Mouse (Mus musculus) neural tube, embryonic 11.5 days (tissue): Measurements from ENCODE around the gene Sik2. TPM values are rescaled to one million over a fixed set of nuclear protein-coding genes. Genes with fewer than 3 reads are reported as not detected.

Experiments used
- ATAC-seq: fragments of 200-750 bp; cut with Nextera tagmentation; 2 replicates; pipeline ENCODE4 v1.8.0; 2017; ENCODE audit warnings: moderate number of reproducible peaks, mild to moderate bottlenecking, moderate TSS enrichment, moderate library complexity; ENCODE audit not compliant: insufficient read depth, low FRiP score, low TSS enrichment
- DNase-seq: peaks from one replicate; pipeline ENCODE4 v3.0.0-alpha.2; 2015; ENCODE audit warnings: low spot score
- H3K27ac ChIP-seq: fragments of 300-500 bp; sonication (generic); 2 replicates; pipeline ENCODE4 v1.5.1; 2014; ENCODE audit warnings: low read depth, mild to moderate bottlenecking, low read length
- H3K27me3 ChIP-seq: fragments of 300-500 bp; sonication (generic); 2 replicates; pipeline ENCODE4 v1.6.1; 2014; ENCODE audit warnings: mild to moderate bottlenecking, low read length, mixed read lengths; ENCODE audit not compliant: control insufficient read depth, insufficient read depth
- H3K36me3 ChIP-seq: fragments of 300-500 bp; sonication (generic); 2 replicates; pipeline ENCODE4 v1.6.1; 2014; ENCODE audit warnings: mild to moderate bottlenecking, low read length, moderate library complexity, mixed read lengths; ENCODE audit not compliant: control insufficient read depth, insufficient read depth
- H3K4me1 ChIP-seq: fragments of 300-500 bp; sonication (generic); 2 replicates; pipeline ENCODE4 v1.6.1; 2014; ENCODE audit warnings: low read length, mixed read lengths; ENCODE audit not compliant: control insufficient read depth, insufficient read depth
- H3K4me2 ChIP-seq: fragments of 300-500 bp; sonication (generic); 2 replicates; pipeline ENCODE4 v1.6.1; 2014; ENCODE audit warnings: low read depth, mild to moderate bottlenecking, moderate library complexity
- H3K4me3 ChIP-seq: fragments of 300-500 bp; sonication (generic); 2 replicates; pipeline ENCODE4 v1.5.1; 2014; ENCODE audit warnings: low read depth, low read length
- H3K9ac ChIP-seq: fragments of 300-500 bp; sonication (generic); 2 replicates; pipeline ENCODE4 v1.6.1; 2014; ENCODE audit warnings: mild to moderate bottlenecking, low read length
- H3K9me3 ChIP-seq: fragments of 300-500 bp; sonication (generic); 2 replicates; pipeline ENCODE4 v1.6.1; 2016; ENCODE audit warnings: low read length; ENCODE audit not compliant: control insufficient read depth
- WGBS: fragments of 180-500 bp; shearing (Covaris S2); extraction: QIAGEN DNeasy Blood & Tissue Kit; methylation state at CpG from one replicate; pipeline ENCODE4 v1.1.7; 2014; 5-methylcytosine and 5-hydroxymethylcytosine counted together
- polyA plus RNA-seq: library from polyadenylated mRNA; unstranded; fragments of >200 nt; fragmentation: Nextera tagmentation; extraction: Ambion mirVana; gene quantifications from 2 replicates; pipeline ENCODE4 v1.2.1, GENCODE M21; 2014

Sik2 gene
- polyA plus RNA-seq, 1 experiment from 2014 or later = 12.4 TPM

GRCm38 (mm10) chr9:50857082-50857641, 151.7 kb downstream of the Sik2 start:
- peak overlapping the region; percentile 60 for H3K4me2 ChIP-seq
- H3K4me3 ChIP-seq = peak overlapping the region; percentile 96
- H3K36me3 ChIP-seq = peaks cover 9% of the 10 kb centered on the region; the same call in 1 of the 2 replicates
- peaks cover 10% of the 10 kb centered on the region for H3K4me1 ChIP-seq
- no peaks in the 10 kb centered on the region for H3K9me3 ChIP-seq
- DNase-seq (no peak), ATAC-seq (peak; percentile 80)
- H3K27me3 ChIP-seq = no peaks in the 10 kb centered on the region
- H3K27ac ChIP-seq = no peak overlapping the region
- peak overlapping the region; percentile 85 for H3K9ac ChIP-seq
- whole genome bisulfite sequencing = under 1% methylated on average over 46 of the region's 46 CpGs

GRCm38 (mm10) chr9:50856341-50857081, 152.4 kb downstream of the Sik2 start:
- DNase-seq (peak; percentile 94), ATAC-seq (peak; percentile 90)
- H3K9ac ChIP-seq = peak overlapping the region; percentile 85
- peak overlapping the region; percentile 60 for H3K4me2 ChIP-seq
- no peaks in the 10 kb centered on the region for H3K9me3 ChIP-seq
- WGBS = 1% methylated on average over 45 of the region's 45 CpGs
- H3K36me3 ChIP-seq = 0 out of 2 replicates have a peak, but pooled peaks cover 2% of the 10 kb centered on the region
- H3K27ac ChIP-seq = 0 out of 2 replicates have a peak overlapping the region, but pooled peaks have one; percentile 39
- H3K4me3 ChIP-seq = peak overlapping the region; percentile 96
- H3K4me1 ChIP-seq = peaks cover 10% of the 10 kb centered on the region
- H3K27me3 ChIP-seq = no peaks in the 10 kb centered on the region

- ATAC-seq = no peak
- peak overlapping the region; percentile 85; the same call in 1 of the 2 replicates for H3K9ac ChIP-seq
- peak overlapping the region; percentile 60 for H3K4me2 ChIP-seq
- H3K4me3 ChIP-seq = no peak overlapping the region; the same call in 1 of the 2 replicates
- 0 out of 2 replicates have a peak, but pooled peaks cover 2% of the 10 kb centered on the region for H3K36me3 ChIP-seq
- H3K9me3 ChIP-seq = no peaks in the 10 kb centered on the region
- DNase-seq = no peak
- H3K27me3 ChIP-seq = no peaks in the 10 kb centered on the region
- WGBS = 70% methylated on average over 5 of the region's 5 CpGs
- H3K4me1 ChIP-seq = peaks cover 10% of the 10 kb centered on the region
- no peak overlapping the region for H3K27ac ChIP-seq
Observed at GRCm38 (mm10) chr9:50855780-50856179, 153.1 kb downstream of the Sik2 start.

- Histone ChIP-seq H3K27ac (no peak overlapping the region), H3K27me3 (no peaks in the 10 kb centered on the region), H3K4me1 (peaks cover 10% of the 10 kb centered on the region), H3K9ac (no peak overlapping the region), H3K4me2 (no peak overlapping the region), H3K4me3 (no peak overlapping the region), H3K36me3 (0 out of 2 replicates have a peak, but pooled peaks cover 1% of the 10 kb centered on the region), H3K9me3 (no peaks in the 10 kb centered on the region)
- ATAC-seq (no peak), DNase-seq (no peak)
- 88% methylated on average over 5 of the region's 5 CpGs for WGBS
Observed at GRCm38 (mm10) chr9:50855133-50855766, 153.6 kb downstream of the Sik2 start.

DNA sequence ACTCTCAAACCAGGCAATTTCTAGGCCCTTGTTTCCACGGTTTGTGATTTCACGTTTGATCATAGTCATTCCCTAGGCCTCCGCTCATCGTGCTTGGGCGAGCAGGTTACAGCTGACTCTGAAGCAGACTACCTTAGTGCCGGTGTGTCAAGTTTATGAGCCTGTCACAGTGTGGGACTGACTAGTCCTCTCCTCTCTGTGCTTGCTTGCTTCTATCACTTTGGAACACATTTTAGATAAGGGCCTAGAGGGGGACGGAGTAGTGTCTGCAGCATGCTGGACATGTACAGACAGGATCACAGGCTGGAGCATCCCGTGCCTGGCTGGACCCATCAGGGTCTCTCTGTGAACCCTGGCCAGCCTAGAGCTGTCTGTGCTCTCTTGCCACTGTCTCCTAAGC, 154.5 kb downstream of the Sik2 start:
- 64% methylated on average over 8 of the region's 8 CpGs for WGBS
- Histone ChIP-seq H3K4me2 (no peak overlapping the region), H3K36me3 (no peaks in the 10 kb centered on the region), H3K9me3 (no peaks in the 10 kb centered on the region), H3K4me1 (peaks cover 10% of the 10 kb centered on the region), H3K9ac (no peak overlapping the region), H3K4me3 (no peak overlapping the region), H3K27ac (no peak overlapping the region), H3K27me3 (no peaks in the 10 kb centered on the region)
- DNase-seq (no peak), ATAC-seq (no peak)

DNA sequence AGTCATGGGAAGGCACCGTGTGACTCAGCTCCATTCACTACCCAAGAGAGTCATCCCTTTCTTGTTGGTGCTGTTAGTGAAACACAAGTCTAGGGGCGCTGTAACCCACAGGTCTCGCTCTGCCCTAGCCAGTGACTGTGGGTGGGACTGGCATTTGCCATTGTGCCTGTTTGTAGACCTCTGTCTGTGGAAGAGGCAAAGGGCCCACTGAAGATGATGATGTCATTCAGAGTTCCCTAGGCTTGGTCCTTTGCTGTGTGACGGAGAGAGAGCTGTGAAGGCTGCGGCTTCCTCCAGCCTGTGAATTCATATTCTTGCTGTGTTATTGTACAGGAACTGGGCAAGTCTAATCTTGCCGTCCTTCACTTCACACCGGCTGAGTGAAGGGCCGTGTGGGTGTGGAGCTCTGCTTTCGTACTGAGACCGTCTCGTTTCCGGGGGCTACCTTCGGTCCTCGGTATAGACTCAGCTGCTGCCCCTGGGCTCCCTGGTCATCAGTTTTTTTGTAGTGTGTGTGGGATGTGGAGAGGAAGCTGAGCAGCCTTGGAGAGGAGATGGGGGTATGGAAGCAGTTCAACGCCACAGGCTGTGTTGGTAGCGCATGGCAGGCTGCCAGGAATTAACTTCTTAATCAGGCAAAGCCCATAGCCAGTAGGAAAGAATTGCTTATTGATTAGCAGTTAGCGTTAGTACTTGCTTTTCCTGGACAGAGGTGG, 156.1 kb downstream of the Sik2 start:
- Histone ChIP-seq H3K4me1 (peaks cover 6% of the 10 kb centered on the region), H3K27ac (no peak overlapping the region), H3K4me2 (no peak overlapping the region), H3K27me3 (no peaks in the 10 kb centered on the region), H3K9ac (no peak overlapping the region), H3K36me3 (no peaks in the 10 kb centered on the region), H3K9me3 (no peaks in the 10 kb centered on the region), H3K4me3 (no peak overlapping the region)
- DNase-seq (no peak), ATAC-seq (no peak)
- 86% methylated on average over 17 of the region's 17 CpGs for WGBS

GRCm38 (mm10) chr9:50850713-50851112, 158.2 kb downstream of the Sik2 start:
- Histone ChIP-seq H3K4me3 (no peak overlapping the region), H3K27ac (no peak overlapping the region), H3K36me3 (no peaks in the 10 kb centered on the region), H3K4me2 (no peak overlapping the region), H3K9ac (no peak overlapping the region), H3K27me3 (no peaks in the 10 kb centered on the region), H3K4me1 (no peaks in the 10 kb centered on the region; the same call in 1 of the 2 replicates), H3K9me3 (no peaks in the 10 kb centered on the region)
- DNase-seq = no peak
- ATAC-seq = no peak
- 66% methylated on average over 8 of the region's 8 CpGs for WGBS

- H3K9ac ChIP-seq = no peak overlapping the region
- H3K36me3 ChIP-seq = 0 out of 2 replicates have a peak, but pooled peaks cover 2% of the 10 kb centered on the region
- no peaks in the 10 kb centered on the region for H3K9me3 ChIP-seq
- no peak for ATAC-seq
- no peaks in the 10 kb centered on the region for H3K27me3 ChIP-seq
- no peak overlapping the region for H3K4me3 ChIP-seq
- no peak overlapping the region for H3K27ac ChIP-seq
- WGBS = 30% methylated on average over 11 of the region's 11 CpGs
- H3K4me1 ChIP-seq = no peaks in the 10 kb centered on the region; the same call in 1 of the 2 replicates
- no peak for DNase-seq
- no peak overlapping the region for H3K4me2 ChIP-seq
Observed at GRCm38 (mm10) chr9:50850271-50850670, 158.6 kb downstream of the Sik2 start.
